Comparison of ENCODE assay signal across 7 mouse cellular contexts in genomic region chr16:21644066-21644561, GRCm38 (mm10). TPM values are rescaled to one million over a fixed set of nuclear protein-coding genes. Genes with fewer than 3 reads are reported as not detected.
DNase-seq lines count a peak whose midpoint lies in the region; ATAC-seq lines count a peak whose summit lies in the region.

No protein-coding gene starts in this region.

- no peak overlapping the region for H3K9ac ChIP-seq in liver, embryonic 15.5 days

- ATAC-seq in liver, embryonic 15.5 days (ENCODE audit: insufficient read depth) = peak; percentile 71
- ATAC-seq in megakaryocyte-erythroid progenitor cell, adult 5-6 weeks (replicated peaks; ENCODE audit: low FRiP score, low TSS enrichment, poor library complexity, severe bottlenecking) = no peak

- H3K27ac ChIP-seq in liver, embryonic 15.5 days (replicated peaks) = peak overlapping the region; percentile 73

- no peak overlapping the region for H3K4me3 ChIP-seq in liver, embryonic 15.5 days (replicated peaks)

- H3K9me3 ChIP-seq in liver, embryonic 15.5 days (replicated peaks) = no peaks in the 10 kb centered on the region

- H3K4me1 ChIP-seq in liver, embryonic 15.5 days (replicated peaks) = peaks cover 26% of the 10 kb centered on the region

- no peaks in the 10 kb centered on the region for H3K27me3 ChIP-seq in liver, embryonic 15.5 days

- WGBS in liver, embryonic 15.5 days (ENCODE audit: insufficient replicate concordance) = 51% methylated on average over 17 of the region's 17 CpGs

- no peaks in the 10 kb centered on the region for H3K36me3 ChIP-seq in liver, embryonic 15.5 days (replicated peaks)

- peak overlapping the region; percentile 40 for H3K4me2 ChIP-seq in liver, embryonic 15.5 days

- peak; percentile 5 for DNase-seq in T-cell, adult 2 months (ENCODE audit: low spot score)
- peak; percentile 58 for DNase-seq in embryo, embryonic 11 days
- DNase-seq in heart, adult 8-10 months (ENCODE audit: low spot score) = peak; percentile 60
- DNase-seq in kidney, adult 18-20 months = peak; percentile 72
- peak; percentile 52 for DNase-seq in ovary, postnatal 10 days (ENCODE audit: low spot score)

RNA-seq across cellular contexts. Expression of gene 2510009E07Rik, which starts 50.4 kb away (rescaled TPM):
- total RNA-seq in heart, adult 8-10 months (2022) = 10 to 100 TPM; 19.6 to 28.6 (median 24.4) TPM
- 3.0 TPM in 2 replicates for polyA plus RNA-seq in liver, embryonic 15.5 days (2015; fragmentation: Nextera tagmentation; extraction: Ambion mirVana)
- total RNA-seq in megakaryocyte-erythroid progenitor cell, adult 5-6 weeks (2014; fragmentation: Nextera tagmentation) = 0.25 and 0.57 TPM in 2 replicates
- 0.23 and 2.4 TPM in 2 replicates for total RNA-seq in megakaryocyte-erythroid progenitor cell, adult 5-6 weeks (2017)

Comparison
In these comparisons a context has a peak if more than half of its experiments do, and no peak if none do; other contexts are left out.
1. DNase-seq: peak in every context shown above with its lines; median percentile 72 in kidney, adult 18-20 months; 60 in heart, adult 8-10 months; 58 in embryo, embryonic 11 days; 52 in ovary, postnatal 10 days; 5 in T-cell, adult 2 months.
2. RNA of gene 2510009E07Rik, which starts 50.4 kb away (total RNA-seq): 19.6 to 28.6 TPM in heart, adult 8-10 months; 0.23 to 2.4 TPM in megakaryocyte-erythroid progenitor cell, adult 5-6 weeks; every median in the first group is over 4 times any median in the second.